Mouse (Mus musculus): ENCODE measurements around the gene Miip.

Miip gene

GRCm38 (mm10) chr4:147868450-147869031, at the start of gene Miip, which contains the start of gene Fv1:
TSS of gene Miip (minus strand) at chr4:147868816.
TSS of gene Fv1 (plus strand) at chr4:147868979.
- peak; percentile 97 for ATAC-seq (ENCODE audit: low TSS enrichment)

- no peak for ATAC-seq (ENCODE audit: low TSS enrichment)
Measured at GRCm38 (mm10) chr4:147909486-147909885, 40.9 kb upstream of the Miip start.

- ATAC-seq (ENCODE audit: low TSS enrichment): no peak
Measured at GRCm38 (mm10) chr4:147906230-147906629, 37.6 kb upstream of the Miip start.

- 0 out of 2 replicates have a peak, but pooled peaks have one; percentile 17 for ATAC-seq (ENCODE audit: low TSS enrichment)
Measured at GRCm38 (mm10) chr4:147905090-147905659, 36.6 kb upstream of the Miip start.

- peak; percentile 94 for ATAC-seq (ENCODE audit: low TSS enrichment)
Measured at GRCm38 (mm10) chr4:147904313-147905089, 35.9 kb upstream of the Miip start, which contains the start of gene Mfn2. TSS of gene Mfn2 (minus strand) at chr4:147904704.

GRCm38 (mm10) chr4:147903601-147904000, 35.0 kb upstream of the Miip start:
- ATAC-seq (ENCODE audit: low TSS enrichment): no peak

GRCm38 (mm10) chr4:147902906-147903500, 34.4 kb upstream of the Miip start:
- no peak for ATAC-seq (ENCODE audit: low TSS enrichment)

GRCm38 (mm10) chr4:147900452-147900851, 31.8 kb upstream of the Miip start:
- no peak for ATAC-seq (ENCODE audit: low TSS enrichment)

- ATAC-seq (ENCODE audit: low TSS enrichment): peak; percentile 72
Measured at GRCm38 (mm10) chr4:147897348-147897747, 28.7 kb upstream of the Miip start.

GRCm38 (mm10) chr4:147896411-147896810, 27.8 kb upstream of the Miip start:
- ATAC-seq (ENCODE audit: low TSS enrichment): no peak

GRCm38 (mm10) chr4:147895815-147896330, 27.3 kb upstream of the Miip start:
- no peak for ATAC-seq (ENCODE audit: low TSS enrichment)

GRCm38 (mm10) chr4:147890341-147890740, 21.7 kb upstream of the Miip start:
- peak; percentile 52; the same call in 1 of the 2 replicates for ATAC-seq (ENCODE audit: low TSS enrichment)

GRCm38 (mm10) chr4:147888237-147888636, 19.6 kb upstream of the Miip start:
- no peak for ATAC-seq (ENCODE audit: low TSS enrichment)

GRCm38 (mm10) chr4:147887277-147887676, 18.7 kb upstream of the Miip start:
- no peak for ATAC-seq (ENCODE audit: low TSS enrichment)

- no peak for ATAC-seq (ENCODE audit: low TSS enrichment)
Measured at GRCm38 (mm10) chr4:147886158-147886557, 17.5 kb upstream of the Miip start.

GRCm38 (mm10) chr4:147884138-147884537, 15.5 kb upstream of the Miip start:
- no peak for ATAC-seq (ENCODE audit: low TSS enrichment)

GRCm38 (mm10) chr4:147883041-147883440, 14.4 kb upstream of the Miip start:
- ATAC-seq (ENCODE audit: low TSS enrichment): no peak

- ATAC-seq (ENCODE audit: low TSS enrichment): no peak
Measured at GRCm38 (mm10) chr4:147881792-147882191, 13.2 kb upstream of the Miip start.

- no peak for ATAC-seq (ENCODE audit: low TSS enrichment)
Measured at GRCm38 (mm10) chr4:147879865-147880264, 11.2 kb upstream of the Miip start.

GRCm38 (mm10) chr4:147879456-147879855, 10.8 kb upstream of the Miip start:
- ATAC-seq (ENCODE audit: low TSS enrichment): no peak

GRCm38 (mm10) chr4:147878537-147878936, 9.9 kb upstream of the Miip start:
- ATAC-seq (ENCODE audit: low TSS enrichment): no peak

Measured in frontal cortex, adult (tissue).